Mouse (Mus musculus) yolk sac, embryonic 10.5 days (tissue): Measurements from ENCODE around the gene Gm4181.
"Not testable (repeated sequence)": the region's sequence is repeated elsewhere in the genome, so short reads cannot be mapped to it uniquely, and the experiment has no call there.

Source experiments
- DNase-seq: peaks from one replicate; pipeline ENCODE4 v3.0.0-alpha.2; 2017; ENCODE audit warnings: low spot score

Gm4181 gene

DNA sequence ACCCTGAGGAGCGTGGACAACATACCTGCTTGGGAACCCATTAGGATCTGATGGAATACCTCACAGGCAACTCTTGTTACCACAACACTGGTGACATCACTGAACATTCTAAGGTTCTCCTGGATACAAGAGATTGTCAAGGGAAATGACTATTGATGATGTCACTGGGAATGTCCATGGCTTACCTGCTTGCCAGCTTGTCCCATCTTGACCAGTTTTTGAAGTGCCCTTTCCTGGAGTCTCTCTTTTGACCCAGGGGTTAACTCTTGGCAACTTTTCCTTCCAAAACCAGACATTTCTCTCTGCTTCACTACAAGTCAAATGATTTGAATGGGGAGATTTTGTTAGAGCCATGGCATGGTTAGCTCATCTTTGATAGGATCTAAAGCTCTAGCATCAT, at the start of gene Gm4181:
Gene Gm4181 (minus strand): TSS at position 101 of the 400 bp plus-strand sequence.
- not testable (repeated sequence) for DNase-seq

DNA sequence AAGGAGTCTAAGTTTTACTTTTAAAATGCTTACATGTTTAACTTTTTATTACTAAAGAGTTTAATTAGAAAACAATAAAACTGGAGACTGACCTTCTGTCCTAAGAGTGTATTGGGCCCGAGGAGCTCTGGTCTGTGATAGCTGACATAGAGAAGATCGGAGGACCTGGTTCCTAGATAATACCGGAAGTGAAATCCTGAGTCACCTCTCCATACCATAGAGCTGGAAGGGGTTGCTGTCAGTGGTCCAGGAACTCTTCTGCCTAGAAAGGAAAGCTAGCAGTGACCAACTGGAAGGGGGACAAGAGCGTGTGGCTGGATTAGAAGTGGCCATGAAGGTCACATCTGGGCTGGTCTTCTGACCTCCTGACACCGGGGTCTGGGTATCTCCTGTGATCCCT, 41.8 kb upstream of the Gm4181 start:
- DNase-seq: no peak

DNA sequence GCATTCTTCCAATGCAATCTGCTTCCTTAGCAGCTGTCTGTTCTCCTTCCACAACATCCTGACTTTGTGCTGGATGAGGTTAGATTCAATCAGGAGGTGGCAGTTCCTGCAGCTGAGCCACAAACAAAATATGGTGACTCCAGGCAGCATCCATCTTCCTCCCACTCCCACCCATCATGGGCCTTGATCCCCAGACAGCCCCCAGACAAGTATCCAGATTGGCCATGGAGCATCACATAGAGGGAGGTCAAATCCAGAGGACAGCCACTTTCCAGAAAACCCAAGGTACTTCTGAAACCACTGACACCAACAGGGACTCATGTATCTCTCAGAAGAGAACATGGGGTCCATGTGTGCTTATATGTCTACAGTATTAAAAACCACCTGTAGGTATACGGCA, 3.0 kb downstream of the Gm4181 start:
- DNase-seq: not testable (repeated sequence)

DNA sequence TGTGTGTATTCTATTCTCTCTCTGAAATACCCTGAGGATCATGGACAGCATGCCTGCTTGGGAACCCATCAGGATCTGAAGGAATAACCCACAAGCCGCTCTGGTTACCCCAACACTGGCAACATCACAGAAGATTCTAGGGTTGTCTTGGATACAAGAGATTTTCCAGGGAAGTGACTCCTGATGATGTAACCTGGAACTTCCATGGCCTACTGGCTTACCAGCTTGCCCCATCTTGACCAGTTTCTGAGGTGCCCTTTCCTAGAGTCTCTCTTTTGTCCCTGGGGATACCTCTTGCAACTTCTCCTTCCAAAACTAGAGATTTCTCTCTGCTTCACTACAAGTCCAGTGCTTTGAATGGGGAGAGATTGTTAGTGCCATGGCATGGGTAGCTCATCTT, 24.3 kb downstream of the Gm4181 start, which contains the start of gene Gm17078:
Gene Gm17078 (minus strand): TSS at position 101 of the 400 bp plus-strand sequence.
- DNase-seq: no peak

DNA sequence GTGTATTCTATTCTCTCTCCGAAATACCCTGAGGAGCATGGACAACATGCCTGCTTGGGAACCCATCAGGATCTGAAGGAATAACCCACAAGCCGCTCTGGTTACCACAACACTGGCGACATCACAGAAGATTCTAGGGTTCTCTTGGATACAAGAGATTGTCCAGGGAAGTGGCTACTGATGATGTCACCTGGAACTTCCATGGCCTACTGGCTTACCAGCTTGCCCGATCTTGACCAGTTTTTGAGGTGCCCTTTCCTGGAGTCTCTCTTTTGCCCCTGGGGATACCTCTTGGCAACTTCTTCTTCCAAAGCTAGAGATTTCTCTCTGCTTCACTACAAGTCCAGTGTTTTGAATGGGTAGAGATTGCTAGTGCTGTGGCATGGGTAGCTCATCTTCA, 43.4 kb downstream of the Gm4181 start, which contains the start of gene Gm17174:
Gene Gm17174 (minus strand): TSS at position 101 of the 400 bp plus-strand sequence.
- not testable (repeated sequence) for DNase-seq
